Mouse (Mus musculus) limb, embryonic 13.5 days (tissue): ENCODE measurements at regions not wholly inside any gene's neighbourhood (a gene's known extent, or its start where the extent isn't known, plus 50 kb on each side); places are given as distances from the start of the nearest gene placed in this dataset.

Experiments
- ATAC-seq: fragments of 200-750 bp; cut with Nextera tagmentation; 2 replicates; pipeline ENCODE4 v1.8.0; 2017; ENCODE audit warnings: low read depth, moderate number of reproducible peaks, moderate TSS enrichment; ENCODE audit not compliant: low FRiP score
- H3K27ac ChIP-seq: fragments of 300-500 bp; sonication (generic); 2 replicates; pipeline ENCODE4 v1.5.1; 2015; ENCODE audit warnings: inconsistent platforms, mild to moderate bottlenecking, moderate library complexity
- H3K27me3 ChIP-seq: fragments of 300-500 bp; sonication (generic); 2 replicates; pipeline ENCODE4 v1.6.1; 2015; ENCODE audit warnings: mild to moderate bottlenecking, inconsistent platforms
- H3K36me3 ChIP-seq: fragments of 300-500 bp; sonication (generic); 2 replicates; pipeline ENCODE4 v1.6.1; 2015; ENCODE audit warnings: inconsistent platforms, mild to moderate bottlenecking, moderate library complexity
- H3K4me1 ChIP-seq: fragments of 300-500 bp; sonication (generic); 2 replicates; pipeline ENCODE4 v1.6.1; 2015; ENCODE audit warnings: inconsistent platforms
- H3K4me2 ChIP-seq: fragments of 300-500 bp; sonication (generic); replicated peaks from 2 replicates; pipeline ENCODE4 v1.6.1; 2015; ENCODE audit warnings: inconsistent platforms, mild to moderate bottlenecking, moderate library complexity
- H3K4me3 ChIP-seq: fragments of 300-500 bp; sonication (generic); 2 replicates; pipeline ENCODE4 v1.5.1; 2015; ENCODE audit warnings: moderate library complexity, mild to moderate bottlenecking, inconsistent platforms
- H3K9ac ChIP-seq: fragments of 300-500 bp; sonication (generic); 2 replicates; pipeline ENCODE4 v1.6.1; 2015; ENCODE audit warnings: mild to moderate bottlenecking, inconsistent platforms
- H3K9me3 ChIP-seq: fragments of 300-500 bp; sonication (generic); 2 replicates; pipeline ENCODE4 v1.6.1; 2016; ENCODE audit warnings: inconsistent platforms
- WGBS: fragments of 180-500 bp; shearing (Covaris S2); methylation state at CpG from one replicate; pipeline ENCODE4 v1.1.7; 2015; 5-methylcytosine and 5-hydroxymethylcytosine counted together

GRCm38 (mm10) chr16:87129021-87129420, 225.0 kb upstream of the N6amt1 start:
- Histone ChIP-seq H3K4me3 (no peak overlapping the region), H3K4me2 (no peak overlapping the region)
- WGBS: 91% methylated on average over 3 of the region's 3 CpGs

GRCm38 (mm10) chr16:87128230-87128629, 225.8 kb upstream of the N6amt1 start:
- 75% methylated on average over 13 of the region's 13 CpGs for WGBS
- H3K4me2 ChIP-seq: peak overlapping the region; percentile 11
- no peak overlapping the region for H3K27ac ChIP-seq

More at GRCm38 (mm10) chr16:87129021-87129420, 225.0 kb upstream of the N6amt1 start:
- Histone ChIP-seq H3K9me3 (no peaks in the 10 kb centered on the region), H3K27me3 (no peaks in the 10 kb centered on the region), H3K36me3 (no peaks in the 10 kb centered on the region), H3K27ac (no peak overlapping the region), H3K4me1 (peaks cover 4% of the 10 kb centered on the region; the same call in 1 of the 2 replicates), H3K9ac (no peak overlapping the region)
- ATAC-seq: no peak

GRCm38 (mm10) chr16:87124519-87124918, 229.5 kb upstream of the N6amt1 start:
- Histone ChIP-seq H3K27me3 (no peaks in the 10 kb centered on the region), H3K36me3 (no peaks in the 10 kb centered on the region), H3K9me3 (no peaks in the 10 kb centered on the region), H3K4me2 (no peak overlapping the region), H3K9ac (no peak overlapping the region), H3K4me3 (no peak overlapping the region), H3K27ac (no peak overlapping the region), H3K4me1 (no peaks in the 10 kb centered on the region)
- 46% methylated on average over 7 of the region's 7 CpGs for WGBS
- ATAC-seq: peak; percentile 52; the same call in 1 of the 2 replicates

More at GRCm38 (mm10) chr16:87128230-87128629, 225.8 kb upstream of the N6amt1 start:
- no peaks in the 10 kb centered on the region for H3K27me3 ChIP-seq
- no peaks in the 10 kb centered on the region for H3K36me3 ChIP-seq
- no peak overlapping the region for H3K9ac ChIP-seq
- no peaks in the 10 kb centered on the region for H3K9me3 ChIP-seq
- ATAC-seq: no peak
- no peak overlapping the region for H3K4me3 ChIP-seq
- H3K4me1 ChIP-seq: peaks cover 4% of the 10 kb centered on the region; the same call in 1 of the 2 replicates

- Histone ChIP-seq H3K36me3 (no peaks in the 10 kb centered on the region), H3K4me2 (no peak overlapping the region), H3K4me1 (no peaks in the 10 kb centered on the region), H3K27ac (no peak overlapping the region), H3K27me3 (no peaks in the 10 kb centered on the region), H3K9ac (no peak overlapping the region), H3K9me3 (no peaks in the 10 kb centered on the region), H3K4me3 (no peak overlapping the region)
- 58% methylated on average over 2 of the region's 2 CpGs for WGBS
- ATAC-seq: no peak
These were observed 250.4 kb upstream of the N6amt1 start for GRCm38 (mm10) chr16:87103599-87103998.

- Histone ChIP-seq H3K9me3 (no peaks in the 10 kb centered on the region), H3K27ac (no peak overlapping the region), H3K36me3 (no peaks in the 10 kb centered on the region), H3K4me3 (no peak overlapping the region), H3K9ac (no peak overlapping the region), H3K4me2 (no peak overlapping the region), H3K27me3 (no peaks in the 10 kb centered on the region), H3K4me1 (no peaks in the 10 kb centered on the region)
- no peak for ATAC-seq
These were observed 251.9 kb upstream of the N6amt1 start for GRCm38 (mm10) chr16:87102057-87102456.

- ATAC-seq: peak; percentile 64; the same call in 1 of the 2 replicates
- Histone ChIP-seq H3K36me3 (no peaks in the 10 kb centered on the region), H3K4me2 (no peak overlapping the region), H3K4me1 (peaks cover 8% of the 10 kb centered on the region; the same call in 1 of the 2 replicates), H3K9ac (no peak overlapping the region), H3K27me3 (no peaks in the 10 kb centered on the region), H3K9me3 (no peaks in the 10 kb centered on the region), H3K4me3 (no peak overlapping the region), H3K27ac (no peak overlapping the region)
- 22% methylated on average over 2 of the region's 2 CpGs for WGBS
These were observed 262.0 kb upstream of the N6amt1 start for GRCm38 (mm10) chr16:87092011-87092410.

- no peaks in the 10 kb centered on the region for H3K27me3 ChIP-seq
- H3K36me3 ChIP-seq: no peaks in the 10 kb centered on the region
- WGBS: 77% methylated on average over 3 of the region's 3 CpGs
- H3K4me2 ChIP-seq: no peak overlapping the region
- ATAC-seq: no peak
- no peak overlapping the region for H3K4me3 ChIP-seq
- H3K4me1 ChIP-seq: peaks cover 14% of the 10 kb centered on the region; the same call in 1 of the 2 replicates
- no peaks in the 10 kb centered on the region for H3K9me3 ChIP-seq
- H3K9ac ChIP-seq: no peak overlapping the region
- no peak overlapping the region for H3K27ac ChIP-seq
These were observed 264.7 kb upstream of the N6amt1 start for GRCm38 (mm10) chr16:87089322-87089721.

- Histone ChIP-seq H3K27ac (no peak overlapping the region), H3K36me3 (no peaks in the 10 kb centered on the region), H3K9me3 (no peaks in the 10 kb centered on the region), H3K9ac (no peak overlapping the region), H3K4me1 (peaks cover 8% of the 10 kb centered on the region; the same call in 1 of the 2 replicates), H3K4me2 (no peak overlapping the region), H3K4me3 (no peak overlapping the region), H3K27me3 (no peaks in the 10 kb centered on the region)
- no peak for ATAC-seq
- 55% methylated on average over 2 of the region's 2 CpGs for WGBS
These were observed 270.5 kb upstream of the N6amt1 start for GRCm38 (mm10) chr16:87083505-87083904.

- H3K4me3 ChIP-seq: no peak overlapping the region
- no peak for ATAC-seq
These were observed 276.6 kb upstream of the N6amt1 start for GRCm38 (mm10) chr16:87077385-87077784.

GRCm38 (mm10) chr16:87069294-87069693, 284.7 kb upstream of the N6amt1 start:
- H3K27ac ChIP-seq: no peak overlapping the region
- no peaks in the 10 kb centered on the region for H3K9me3 ChIP-seq
- WGBS: 47% methylated on average over 2 of the region's 2 CpGs
- H3K4me1 ChIP-seq: peaks cover 5% of the 10 kb centered on the region; the same call in 1 of the 2 replicates
- no peaks in the 10 kb centered on the region for H3K36me3 ChIP-seq
- H3K9ac ChIP-seq: no peak overlapping the region
- no peaks in the 10 kb centered on the region for H3K27me3 ChIP-seq
- H3K4me2 ChIP-seq: no peak overlapping the region
- ATAC-seq: no peak
- H3K4me3 ChIP-seq: no peak overlapping the region

More at GRCm38 (mm10) chr16:87077385-87077784, 276.6 kb upstream of the N6amt1 start:
- Histone ChIP-seq H3K36me3 (no peaks in the 10 kb centered on the region), H3K4me2 (no peak overlapping the region), H3K9me3 (no peaks in the 10 kb centered on the region), H3K4me1 (no peaks in the 10 kb centered on the region), H3K9ac (no peak overlapping the region), H3K27me3 (no peaks in the 10 kb centered on the region), H3K27ac (no peak overlapping the region)
- WGBS: 79% methylated on average over 2 of the region's 2 CpGs

- Histone ChIP-seq H3K4me1 (peaks cover 5% of the 10 kb centered on the region; the same call in 1 of the 2 replicates), H3K4me2 (no peak overlapping the region), H3K27ac (no peak overlapping the region), H3K36me3 (no peaks in the 10 kb centered on the region), H3K9ac (no peak overlapping the region), H3K4me3 (no peak overlapping the region), H3K9me3 (no peaks in the 10 kb centered on the region), H3K27me3 (no peaks in the 10 kb centered on the region)
- no peak for ATAC-seq
- WGBS: 43% methylated on average over 1 of the region's 1 CpGs
These were observed 286.0 kb upstream of the N6amt1 start for GRCm38 (mm10) chr16:87067981-87068380.

- no peak for ATAC-seq
- no peaks in the 10 kb centered on the region for H3K36me3 ChIP-seq
- no peak overlapping the region for H3K4me2 ChIP-seq
- no peak overlapping the region for H3K4me3 ChIP-seq
- H3K9ac ChIP-seq: no peak overlapping the region
- 73% methylated on average over 5 of the region's 5 CpGs for WGBS
- H3K27ac ChIP-seq: no peak overlapping the region
- H3K4me1 ChIP-seq: peaks cover 5% of the 10 kb centered on the region; the same call in 1 of the 2 replicates
- H3K27me3 ChIP-seq: no peaks in the 10 kb centered on the region
- H3K9me3 ChIP-seq: no peaks in the 10 kb centered on the region
These were observed 286.5 kb upstream of the N6amt1 start for GRCm38 (mm10) chr16:87067523-87067922.

- H3K4me3 ChIP-seq: no peak overlapping the region
- no peak for ATAC-seq
- H3K4me2 ChIP-seq: no peak overlapping the region
- no peaks in the 10 kb centered on the region for H3K9me3 ChIP-seq
- H3K27me3 ChIP-seq: no peaks in the 10 kb centered on the region
- H3K4me1 ChIP-seq: no peaks in the 10 kb centered on the region
- no peaks in the 10 kb centered on the region for H3K36me3 ChIP-seq
- WGBS: 89% methylated on average over 8 of the region's 8 CpGs
- no peak overlapping the region for H3K9ac ChIP-seq
- H3K27ac ChIP-seq: no peak overlapping the region
These were observed 293.5 kb upstream of the N6amt1 start for GRCm38 (mm10) chr16:87060473-87060872.
